Mouse (Mus musculus): ENCODE measurements around the gene Nutm1.
"Not testable (repeated sequence)": the region's sequence is repeated elsewhere in the genome, so short reads cannot be mapped to it uniquely, and the experiment has no call there.

Gene Nutm1

DNA sequence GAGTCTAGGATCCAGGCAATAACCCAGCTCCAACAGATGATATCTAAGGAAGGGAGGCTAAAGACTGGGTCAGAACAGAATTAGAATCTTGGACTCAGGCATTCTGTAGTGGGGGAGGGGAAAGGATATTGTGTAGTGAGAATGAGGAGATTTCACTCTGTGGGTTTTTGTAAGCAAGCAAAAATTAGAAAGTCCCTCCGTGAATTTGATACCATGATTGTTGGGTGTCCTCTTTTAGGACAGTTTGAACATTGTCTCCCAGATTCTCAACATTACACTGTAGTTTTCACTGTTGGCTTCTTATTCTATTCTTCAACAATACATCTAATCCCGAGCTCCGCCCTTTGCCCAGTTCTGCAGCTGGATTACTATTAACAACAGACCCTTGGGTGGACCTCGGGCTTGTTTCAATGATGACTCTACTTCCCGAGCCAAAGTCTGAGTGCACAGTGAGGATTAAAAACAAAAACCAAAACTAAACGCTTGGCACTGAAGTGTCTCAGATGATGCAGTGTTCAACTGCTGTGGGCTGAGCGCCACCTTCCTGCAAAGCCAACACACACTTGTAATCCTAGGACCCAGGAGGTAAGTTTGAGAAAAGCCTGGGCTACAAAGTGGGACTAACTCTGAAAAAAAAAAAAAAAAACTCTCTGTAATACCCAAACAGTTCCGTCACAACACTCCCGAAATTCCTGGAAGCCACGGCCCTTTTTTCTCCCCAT is at the start of gene Nutm1:
Gene Nutm1 (minus strand): TSS at position 51 of the 722 bp plus-strand sequence.
- DNase-seq, result no peak

DNA sequence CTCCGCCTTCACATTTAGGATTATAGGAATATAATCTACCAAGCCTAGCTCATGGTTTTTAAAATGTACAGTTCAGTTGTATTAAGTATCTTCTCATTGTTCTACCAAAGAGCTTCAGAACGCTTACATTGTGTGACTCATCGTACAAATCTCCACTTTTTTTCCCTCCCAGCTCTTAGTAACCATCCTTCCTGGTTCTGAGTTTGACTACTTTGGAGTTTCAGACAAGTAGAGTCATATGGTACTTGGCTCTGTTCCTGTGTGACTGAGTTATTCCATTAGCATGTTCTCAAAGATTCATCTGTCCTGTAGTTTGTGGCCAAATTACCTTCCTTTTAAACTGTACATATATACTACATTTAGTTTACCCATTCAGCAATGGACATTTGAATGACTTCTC is 49.6 kb upstream of the Nutm1 start:
- DNase-seq, result no peak

DNA sequence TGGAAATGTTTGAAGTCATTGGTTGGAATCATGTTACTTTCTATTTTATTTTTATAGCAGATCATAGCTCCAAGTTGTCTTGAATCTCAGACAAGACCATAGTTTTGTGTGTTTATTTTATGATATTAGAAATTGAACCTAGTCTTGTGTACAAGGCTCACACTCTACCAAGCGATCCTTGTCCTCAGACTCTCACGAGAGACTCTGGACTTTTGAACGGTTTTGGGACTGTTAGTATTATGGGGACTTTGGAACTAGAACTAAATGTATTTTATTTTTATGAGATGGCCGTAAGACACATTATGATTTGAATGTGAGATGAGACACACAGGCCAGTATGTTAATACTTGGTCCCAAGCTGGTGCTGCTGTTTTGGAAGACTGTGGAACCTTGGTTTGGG is 39.1 kb upstream of the Nutm1 start:
- no peak for DNase-seq

DNA sequence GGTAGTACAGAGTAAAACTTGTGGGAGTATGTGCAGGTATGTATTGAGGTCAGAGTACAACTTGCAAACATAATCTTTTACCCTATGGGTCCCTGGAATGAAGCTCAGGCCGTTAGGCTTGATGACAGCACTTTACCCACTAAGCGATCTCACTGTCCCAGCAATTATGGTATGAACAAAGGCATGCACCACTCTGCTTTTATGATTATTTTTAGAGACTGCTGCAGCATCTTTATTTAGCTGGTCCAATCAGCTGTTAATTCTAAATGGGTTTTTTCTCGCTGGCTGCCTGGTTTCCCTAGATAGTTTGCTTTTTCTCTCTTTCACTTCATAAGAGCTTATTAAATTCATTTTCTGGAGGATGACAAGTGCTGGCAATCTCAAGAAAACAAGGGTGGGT is 37.1 kb upstream of the Nutm1 start:
- DNase-seq, result no peak

DNA sequence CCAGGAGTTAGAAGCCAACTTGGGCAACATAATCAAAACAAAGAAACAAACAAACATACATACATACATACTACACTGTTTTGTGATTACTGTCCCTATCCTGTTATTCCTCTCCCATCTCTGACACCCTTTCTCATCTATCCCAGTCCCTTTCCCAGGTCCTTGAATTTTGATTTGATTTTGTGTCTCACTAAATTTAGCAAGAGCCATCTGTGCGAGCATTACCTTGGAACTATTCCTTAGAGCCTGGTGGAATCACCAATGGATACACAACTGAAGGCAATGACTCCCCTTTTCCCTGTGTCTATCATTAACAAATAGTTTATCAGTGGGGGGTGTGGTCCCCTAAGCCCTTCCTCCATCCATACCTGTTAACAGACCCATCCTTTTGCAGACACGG is 33.7 kb upstream of the Nutm1 start:
- DNase-seq, result peak; percentile 17 to 43

DNA sequence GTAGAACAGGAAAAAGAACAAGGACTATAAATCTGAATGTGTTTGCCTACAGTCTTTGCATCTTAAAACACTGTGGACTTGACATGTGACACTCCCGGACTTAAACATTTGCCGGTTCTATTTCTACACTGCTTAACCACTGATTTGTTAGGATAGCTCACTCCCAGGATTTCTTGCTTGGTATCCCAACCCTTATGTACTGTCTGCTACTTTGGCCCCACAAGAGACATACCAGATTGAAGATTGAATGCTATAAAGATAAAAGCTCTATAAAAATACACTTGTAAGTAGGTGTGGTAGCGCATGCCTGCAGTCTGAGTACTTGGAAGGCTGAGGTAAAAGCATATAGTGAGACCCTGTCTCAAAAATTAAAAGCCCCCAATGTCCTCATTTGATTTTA is 30.4 kb upstream of the Nutm1 start:
- no peak for DNase-seq

DNA sequence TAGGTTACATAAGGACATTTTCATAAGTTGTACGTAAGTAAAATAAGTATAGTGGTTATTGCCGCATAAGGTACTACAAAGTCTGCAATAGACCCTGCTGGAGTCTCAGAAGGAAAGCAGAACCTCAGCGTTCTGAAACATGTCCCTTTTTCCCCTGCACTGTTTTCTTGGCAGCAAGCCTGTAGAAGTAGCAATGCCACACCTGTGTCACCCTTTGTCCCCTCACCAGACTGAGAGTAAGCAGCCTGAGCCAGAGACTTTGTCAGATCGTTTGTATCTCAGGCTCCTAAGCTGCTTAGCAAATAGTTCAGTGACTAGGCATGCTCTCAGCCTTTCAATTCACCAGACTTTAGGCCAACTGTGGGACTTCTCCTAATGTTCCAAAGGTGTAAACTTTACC is 28.0 kb upstream of the Nutm1 start:
- no peak for DNase-seq

DNA sequence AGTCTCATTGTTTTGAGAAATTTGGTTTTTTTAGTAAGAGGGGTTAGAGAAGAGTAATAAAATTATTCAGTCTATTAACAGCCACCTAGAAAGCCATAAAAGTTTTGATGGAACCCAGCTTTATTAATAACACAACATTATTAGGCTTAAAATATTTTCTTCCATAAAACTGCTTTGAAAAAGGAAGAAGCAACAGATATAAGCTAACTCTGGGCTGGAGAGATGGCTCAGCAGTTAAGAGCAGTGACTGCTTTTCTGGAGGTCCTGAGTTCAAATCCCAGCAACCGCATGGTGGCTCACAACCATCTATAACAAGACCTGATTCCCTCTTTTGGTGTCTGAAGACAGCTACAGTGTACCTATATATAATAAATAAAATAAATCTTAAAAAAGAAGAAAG is 27.0 kb upstream of the Nutm1 start:
- not testable (repeated sequence) for DNase-seq

DNA sequence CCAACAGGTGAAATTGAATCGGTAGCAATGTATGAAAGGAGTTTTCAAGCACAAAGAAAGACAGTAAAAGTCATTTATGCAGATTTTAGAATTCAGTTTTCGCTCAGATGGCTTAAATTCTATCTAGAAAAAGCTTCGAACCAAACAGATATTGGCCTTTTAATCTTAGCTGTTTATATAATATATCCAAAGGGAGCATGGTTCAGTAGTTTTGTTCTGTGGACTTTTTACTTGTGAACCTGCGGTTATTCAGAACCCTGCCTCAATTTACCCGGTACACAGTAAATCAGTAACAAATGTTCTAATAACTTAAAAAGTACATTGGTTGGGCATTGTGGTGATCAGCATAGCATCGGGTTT is 25.9 kb upstream of the Nutm1 start:
- no peak for DNase-seq

DNA sequence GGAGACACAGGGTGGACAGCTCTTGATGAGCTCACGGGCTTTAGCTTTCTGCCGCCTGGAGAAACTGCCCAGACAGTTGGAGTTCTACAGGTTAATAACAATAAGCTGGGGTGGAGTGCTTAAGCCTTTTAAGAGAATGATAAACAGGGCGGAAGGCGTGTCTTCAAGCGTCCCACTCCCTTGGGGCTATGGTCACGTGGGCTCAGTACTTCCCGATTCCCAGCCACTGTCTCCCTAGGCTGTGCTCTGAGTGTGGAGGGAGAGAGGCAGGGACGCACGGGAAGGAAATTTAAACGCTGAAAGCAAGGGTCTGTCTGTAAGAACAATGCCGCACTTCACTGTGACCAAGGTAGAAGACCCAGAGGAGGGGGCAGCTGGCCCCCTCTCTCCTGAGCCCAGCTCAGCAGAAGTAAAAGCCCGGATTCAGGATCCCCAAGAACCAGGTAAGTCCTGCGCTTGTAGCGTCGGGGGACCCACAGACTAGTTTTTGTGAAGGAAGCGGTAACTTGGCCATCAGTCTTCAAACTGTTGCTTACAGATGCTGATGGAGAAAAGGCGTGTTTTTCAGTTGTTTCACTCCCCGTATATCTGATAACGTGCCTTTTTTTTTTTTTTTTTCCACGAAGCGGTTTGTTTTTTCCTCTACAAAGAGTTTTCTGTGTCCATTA is 25.4 kb upstream of the Nutm1 start:
- peak in 1 of 2 experiments; percentile 23 for DNase-seq

DNA sequence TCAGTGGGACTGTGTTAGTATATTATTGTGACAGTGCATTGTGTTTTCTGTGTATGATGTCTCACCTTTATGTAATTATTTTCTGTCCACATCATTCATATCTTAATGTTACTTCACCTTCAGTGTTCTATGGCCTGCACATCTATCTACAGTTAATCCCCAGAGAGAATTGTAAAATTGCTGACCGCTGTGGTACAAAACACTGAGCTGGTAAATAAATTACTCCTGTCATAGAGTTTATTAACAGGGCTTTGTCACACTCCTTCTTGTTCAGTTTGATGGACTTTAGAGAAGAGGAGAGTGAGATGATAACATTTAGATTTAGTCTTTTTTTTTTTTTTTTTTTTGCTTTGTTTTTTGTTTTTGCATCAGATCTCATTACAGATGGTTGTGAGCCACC is 23.8 kb upstream of the Nutm1 start:
- no peak for DNase-seq

DNA sequence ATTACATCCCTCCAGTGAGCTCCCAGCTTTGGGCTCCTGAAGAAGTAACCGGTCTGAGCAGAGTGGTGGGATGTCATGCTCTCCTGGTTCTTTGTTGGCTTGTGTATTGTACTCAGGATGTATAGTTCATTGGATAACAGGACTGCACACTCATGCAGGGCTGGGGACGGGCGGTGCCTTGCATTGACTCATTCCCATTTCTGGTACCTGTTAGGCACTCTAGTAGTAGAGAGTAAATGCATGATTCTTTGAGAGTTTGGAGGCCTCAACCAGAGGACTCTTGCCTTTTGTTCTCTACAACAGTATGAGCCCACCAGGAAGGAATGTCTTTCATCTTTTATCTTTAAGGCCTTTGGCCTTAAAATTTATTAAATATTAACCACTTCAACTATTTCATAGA is 17.8 kb upstream of the Nutm1 start:
- no peak for DNase-seq

DNA sequence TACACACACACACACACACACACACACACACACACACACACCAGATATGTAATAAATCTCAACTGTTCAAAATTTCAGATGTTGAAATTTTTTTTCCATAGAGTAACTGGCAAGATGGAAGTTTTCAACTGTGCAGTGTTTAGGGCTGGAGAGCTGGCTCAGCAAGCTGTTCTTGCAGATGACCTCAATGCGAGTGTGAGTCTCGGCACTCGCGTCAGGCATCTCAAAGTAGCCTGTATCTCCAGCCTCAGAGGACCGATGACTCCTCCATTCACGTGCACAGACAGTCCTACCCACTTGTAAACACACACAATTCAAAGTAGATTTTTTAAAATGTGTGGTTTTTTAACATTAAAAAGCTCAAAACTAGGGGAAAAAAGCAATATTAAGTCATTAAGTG is 14.4 kb upstream of the Nutm1 start:
- DNase-seq, result peak in 1 of 2 experiments; percentile 23

DNA sequence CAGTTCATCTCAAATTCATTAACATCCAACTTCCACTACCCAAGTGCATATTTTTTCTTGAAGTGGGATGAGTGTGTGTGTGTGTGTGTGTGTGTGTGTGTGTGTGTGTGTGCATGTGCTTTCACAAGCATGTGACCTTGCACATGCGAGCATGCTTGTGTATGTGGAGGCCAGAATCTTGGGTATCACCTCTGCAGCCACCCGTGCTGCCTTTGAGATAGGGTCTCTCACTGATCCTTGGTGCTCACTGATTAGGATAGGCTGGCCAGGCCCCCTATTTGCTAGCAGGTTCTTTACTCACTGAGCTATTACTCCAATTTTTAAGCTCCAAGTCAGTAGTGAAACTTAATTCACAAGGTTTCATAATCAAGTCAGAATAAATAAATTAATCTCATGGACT is 13.8 kb upstream of the Nutm1 start:
- no peak for DNase-seq

DNA sequence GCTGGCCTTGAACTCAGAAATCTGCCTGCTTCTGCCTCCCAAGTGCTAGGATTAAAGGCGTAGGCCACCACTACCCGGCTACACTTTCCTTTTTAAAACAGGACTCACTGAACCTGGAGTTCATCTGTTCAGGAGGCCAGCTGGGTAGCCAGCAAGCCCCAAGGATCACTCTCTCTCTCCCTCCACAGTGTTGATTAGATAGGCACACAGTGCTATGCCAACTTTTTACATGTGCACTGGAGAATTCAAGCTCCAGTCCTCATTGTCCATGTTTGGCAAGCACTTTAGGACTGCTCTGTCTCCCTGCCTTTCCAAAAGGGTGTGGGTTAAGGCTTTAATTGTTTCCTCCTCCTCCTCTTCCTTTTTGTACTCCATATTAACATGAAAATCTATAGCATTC is 10.9 kb upstream of the Nutm1 start:
- no peak for DNase-seq

DNA sequence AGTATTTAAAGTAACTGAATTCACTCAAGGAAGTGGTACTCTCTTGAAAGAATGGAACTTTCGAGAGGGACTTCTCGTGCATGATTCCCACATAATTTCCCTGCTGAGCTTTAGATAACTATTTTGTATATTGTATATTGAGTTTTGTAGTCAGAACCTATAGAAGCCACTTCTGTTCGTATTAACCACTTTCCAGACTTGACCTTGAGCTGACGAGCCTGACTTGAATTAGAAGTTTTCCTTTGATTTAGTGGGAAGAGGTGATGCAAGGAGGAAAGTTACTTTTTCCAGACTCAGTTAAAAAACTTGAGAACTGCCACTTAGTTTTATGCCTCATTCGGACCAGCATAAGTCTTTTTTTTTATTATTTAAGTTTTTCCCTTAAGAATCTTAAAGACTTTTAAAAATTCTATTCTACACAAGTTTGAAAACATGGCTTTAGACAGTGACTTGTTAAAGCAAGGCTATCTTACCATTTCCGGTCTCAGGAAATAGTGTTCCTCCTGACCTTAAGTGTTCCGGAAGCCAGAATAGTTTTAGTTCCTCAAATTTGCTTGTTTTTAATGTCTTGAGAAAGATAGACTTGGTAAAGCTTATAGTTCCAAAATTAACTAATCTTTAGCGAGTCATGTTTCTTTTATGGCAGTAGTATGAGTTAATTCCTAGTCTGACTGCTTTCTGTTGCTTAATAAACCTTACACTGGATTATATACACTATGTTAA is 8.6 kb upstream of the Nutm1 start:
- DNase-seq, result no peak

DNA sequence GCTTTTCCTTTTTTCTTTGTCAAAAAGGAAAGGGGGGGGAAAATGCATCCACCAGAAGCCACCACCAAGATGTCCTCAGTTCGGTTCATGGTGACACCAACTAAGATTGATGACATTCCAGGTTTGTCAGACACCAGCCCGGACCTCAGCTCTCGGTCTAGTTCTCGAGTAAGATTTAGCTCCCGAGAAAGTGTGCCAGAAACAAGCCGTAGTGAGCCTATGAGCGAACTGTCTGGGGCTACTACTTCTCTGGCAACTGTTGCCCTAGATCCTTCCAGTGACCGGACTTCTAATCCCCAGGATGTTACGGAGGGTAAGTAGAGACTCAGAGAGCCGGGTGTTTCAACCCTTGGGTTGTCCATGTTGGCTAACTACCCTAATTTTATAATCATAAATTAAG is 7.7 kb upstream of the Nutm1 start:
- DNase-seq, result peak; percentile 34 to 39

DNA sequence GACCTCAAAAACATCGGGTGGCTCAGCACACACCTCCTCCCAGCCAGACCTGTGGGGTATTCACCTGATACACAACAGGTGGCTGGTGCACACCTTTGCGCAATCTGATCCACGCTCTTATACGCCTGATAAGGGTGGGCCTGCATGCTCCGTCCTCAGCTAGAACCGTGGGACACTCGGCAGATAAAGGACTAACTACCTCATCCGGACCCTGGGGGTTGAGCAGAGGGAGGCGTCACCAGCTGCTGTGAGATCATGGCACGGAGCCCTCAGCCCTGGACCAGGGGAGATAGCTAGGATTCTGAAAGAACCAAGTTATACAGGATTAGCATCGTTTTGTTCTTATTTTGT is 7.1 kb upstream of the Nutm1 start, which contains the start of gene Gm21985:
Gene Gm21985 (plus strand): TSS at position 73 of the 351 bp plus-strand sequence.
- peak; percentile 54 to 58 for DNase-seq

DNA sequence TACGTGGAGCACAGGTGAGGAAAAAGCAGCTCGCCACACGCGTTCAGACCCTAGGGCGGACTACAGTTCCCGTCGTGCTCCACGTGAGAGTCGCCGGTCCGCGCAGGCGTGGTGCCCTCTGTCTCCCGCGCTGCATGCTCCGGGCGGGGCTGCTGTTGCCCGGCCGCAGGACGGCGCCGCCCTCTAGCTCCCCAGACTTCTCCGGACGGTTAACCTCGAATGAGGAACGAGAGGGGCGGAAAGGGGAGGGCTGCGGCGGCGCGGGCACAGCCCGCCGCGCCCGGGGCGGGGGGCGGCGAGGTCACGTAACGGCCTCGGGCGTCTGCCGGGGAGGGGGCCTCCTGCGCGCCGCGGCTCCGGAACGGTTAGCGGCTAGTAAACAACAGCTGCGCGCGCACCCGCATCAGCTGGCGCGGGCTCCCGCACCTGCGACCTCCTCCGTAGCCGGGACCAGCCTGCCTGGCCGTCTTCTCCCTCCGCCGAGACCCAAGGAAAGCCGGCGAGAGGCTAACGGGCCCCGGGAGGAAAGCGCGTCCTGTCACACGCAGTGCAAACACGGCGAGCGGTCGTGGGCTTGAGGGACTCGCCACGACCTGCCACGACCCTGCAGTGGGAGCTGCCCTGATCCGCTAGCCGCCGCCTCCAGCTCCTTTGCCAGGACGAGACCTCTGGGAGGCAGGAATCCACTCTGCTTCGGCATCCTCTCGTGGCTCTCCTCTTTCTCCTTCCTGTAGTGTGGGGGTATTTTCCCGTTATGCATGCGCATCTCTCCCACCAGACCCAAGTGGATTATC is 6.6 kb upstream of the Nutm1 start, which contains the start of gene Slc12a6:
Gene Slc12a6 (plus strand): TSS at position 378 of the 794 bp plus-strand sequence.
- peak; percentile 94 to 96 for DNase-seq

DNA sequence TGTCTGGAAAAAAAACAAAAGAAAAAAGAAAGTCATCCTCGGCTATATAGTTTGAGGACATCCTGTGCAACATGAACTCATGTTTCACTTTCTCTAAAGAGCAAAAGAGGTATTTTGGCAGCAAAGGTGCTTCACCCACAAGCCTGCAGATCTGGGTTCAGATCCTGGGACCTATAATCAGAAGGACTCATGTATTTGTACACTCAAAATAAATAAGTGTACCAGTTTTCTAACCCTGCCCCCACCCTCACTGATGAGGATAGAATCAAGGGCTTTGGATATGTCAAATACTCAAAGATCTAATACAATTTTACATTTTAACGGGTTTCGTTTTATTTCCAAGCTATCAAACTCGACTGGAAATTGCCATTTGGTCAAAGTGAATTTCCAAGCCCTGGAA is 5.3 kb upstream of the Nutm1 start:
- no peak for DNase-seq

DNA sequence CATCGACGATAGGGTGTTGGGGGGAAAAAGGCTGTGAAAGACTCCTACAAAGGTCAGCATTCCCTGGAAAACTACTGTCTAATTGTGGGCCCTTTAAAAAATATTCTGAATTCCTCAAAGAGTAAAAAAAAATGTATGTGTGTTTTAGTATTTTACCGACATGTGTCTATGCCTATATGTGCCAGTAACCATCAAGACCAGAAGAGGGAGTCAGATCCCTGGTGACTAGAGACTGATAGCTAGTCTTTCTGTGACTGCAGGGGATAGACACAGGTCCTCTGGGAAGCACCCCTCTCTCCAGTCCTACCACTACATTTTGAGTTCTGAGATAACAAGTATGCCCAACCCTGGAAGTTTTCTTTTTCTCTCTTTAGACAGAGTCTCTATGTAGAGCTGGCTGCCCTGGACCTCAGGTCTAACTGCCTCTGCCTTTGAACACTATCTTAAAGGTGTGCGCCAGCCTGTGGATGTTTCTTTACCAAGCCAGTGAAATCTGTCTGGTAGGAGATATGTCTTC is 3.7 kb upstream of the Nutm1 start:
- DNase-seq, result no peak

DNA sequence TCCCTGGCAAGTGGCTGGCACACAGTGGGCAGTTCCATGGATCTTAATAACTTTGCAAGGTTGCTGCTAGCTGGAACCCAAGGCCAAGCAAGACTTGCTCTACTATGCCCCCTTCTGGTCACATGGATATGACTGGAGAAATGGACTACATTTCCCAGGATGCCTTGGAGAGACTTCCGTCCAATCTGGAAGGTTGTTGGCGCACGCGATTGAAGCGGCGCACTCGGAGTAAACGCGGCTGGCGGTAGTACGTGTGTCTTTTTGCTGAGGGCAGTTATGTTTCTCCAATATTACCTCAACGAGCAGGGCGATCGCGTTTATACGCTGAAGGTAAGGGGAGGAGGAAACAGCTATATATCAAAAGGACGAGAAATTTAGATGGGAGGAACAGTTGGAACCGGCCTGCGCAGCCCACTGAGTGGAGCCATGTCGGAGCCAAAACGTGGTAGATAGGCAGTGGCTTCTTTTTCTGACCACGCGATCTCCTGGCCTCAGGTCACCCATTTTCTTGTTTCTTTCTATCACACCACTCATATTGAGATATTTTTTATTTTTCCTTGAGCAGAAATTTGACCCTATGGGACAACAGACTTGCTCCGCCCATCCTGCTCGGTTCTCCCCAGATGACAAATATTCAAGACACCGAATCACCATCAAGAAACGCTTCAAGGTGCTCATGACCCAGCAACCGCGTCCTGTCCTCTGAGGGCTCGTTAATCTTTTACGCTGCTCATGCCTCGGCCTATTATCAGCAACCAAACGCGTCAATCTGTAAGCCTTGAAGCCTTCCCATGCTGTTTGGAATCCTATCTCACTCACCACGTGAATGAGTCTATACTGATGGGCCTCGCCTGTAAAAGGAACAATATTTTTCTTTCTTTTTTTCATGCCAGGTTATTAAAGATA is 2.9 kb upstream of the Nutm1 start, which contains the start of gene Nop10:
Gene Nop10 (plus strand): TSS at position 179 of the 906 bp plus-strand sequence.
- DNase-seq, result peak; percentile 90 to 92

Data from cerebellum, adult 18-20 months (tissue).